Mouse (Mus musculus) leukemia stem cell, adult 10-12 weeks (primary cell): ENCODE measurements around the gene BC061212. TPM values are rescaled to one million over a fixed set of nuclear protein-coding genes. Genes with fewer than 3 reads are reported as not detected.

Source experiments
- polyA plus RNA-seq: library from polyadenylated mRNA; stranded (reverse); fragments of >175 nt; gene quantifications from 2 replicates; pipeline ENCODE4 v1.2.3, GENCODE M21; 2012; ENCODE audit warnings: low replicate concordance

BC061212 gene
- polyA plus RNA-seq: not detected in 2 replicates

GRCm38 (mm10) chr5:94070445-94070844 lies at the start of gene BC061212:
Gene BC061212 (minus strand): TSS chr5:94070545.

GRCm38 (mm10) chr5:94076085-94076484 lies 5.7 kb upstream of the BC061212 start, which contains the start of gene Gm6351:
Gene Gm6351 (plus strand): TSS chr5:94076385.

Other genes with a start within 250 kb of the BC061212 start
- gene Gm7792, start 226.8 kb downstream of the BC061212 start, polyA plus RNA-seq: not detected in 2 replicates
- not detected in 2 replicates for gene Gm16429, start 141.5 kb downstream of the BC061212 start, polyA plus RNA-seq
- not detected in 2 replicates for gene Gm6351, start 5.8 kb upstream of the BC061212 start, polyA plus RNA-seq
- gene Gm3106, start 147.5 kb upstream of the BC061212 start, polyA plus RNA-seq: not detected in 2 replicates
- gene A430089I19Rik, start 236.3 kb upstream of the BC061212 start, polyA plus RNA-seq: not detected in 2 replicates
- 0.11 TPM in 1 of 2 replicates, not detected in the other for gene Gm6502, start 243.9 kb upstream of the BC061212 start, polyA plus RNA-seq